Mouse (Mus musculus): Measurements from ENCODE around the gene Des.
A peak's percentile ranks its signal among the peaks of the same experiment; 100 is the strongest.

Des gene

DNA sequence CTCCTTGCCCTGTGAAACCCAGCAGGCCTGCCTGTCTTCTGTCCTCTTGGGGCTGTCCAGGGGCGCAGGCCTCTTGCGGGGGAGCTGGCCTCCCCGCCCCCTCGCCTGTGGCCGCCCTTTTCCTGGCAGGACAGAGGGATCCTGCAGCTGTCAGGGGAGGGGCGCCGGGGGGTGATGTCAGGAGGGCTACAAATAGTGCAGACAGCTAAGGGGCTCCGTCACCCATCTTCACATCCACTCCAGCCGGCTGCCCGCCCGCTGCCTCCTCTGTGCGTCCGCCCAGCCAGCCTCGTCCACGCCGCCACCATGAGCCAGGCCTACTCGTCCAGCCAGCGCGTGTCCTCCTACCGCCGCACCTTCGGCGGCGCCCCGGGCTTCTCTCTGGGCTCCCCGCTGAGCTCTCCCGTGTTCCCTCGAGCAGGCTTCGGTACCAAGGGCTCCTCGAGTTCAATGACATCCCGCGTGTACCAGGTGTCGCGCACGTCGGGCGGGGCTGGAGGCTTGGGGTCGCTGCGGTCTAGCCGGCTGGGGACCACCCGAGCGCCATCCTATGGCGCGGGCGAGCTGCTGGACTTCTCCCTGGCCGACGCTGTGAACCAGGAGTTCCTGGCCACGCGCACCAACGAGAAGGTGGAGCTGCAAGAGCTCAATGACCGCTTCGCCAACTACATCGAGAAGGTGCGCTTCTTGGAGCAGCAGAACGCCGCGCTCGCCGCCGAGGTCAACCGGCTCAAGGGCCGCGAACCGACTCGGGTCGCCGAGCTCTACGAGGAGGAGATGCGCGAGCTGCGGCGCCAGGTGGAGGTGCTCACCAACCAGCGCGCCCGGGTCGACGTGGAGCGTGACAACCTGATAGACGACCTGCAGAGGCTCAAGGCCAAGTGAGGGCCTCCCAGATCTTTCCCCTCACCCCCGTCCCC lies at the start of gene Des:
Gene Des, plus strand, starts transcription at position 218 of the 920 bp plus-strand sequence.
- no peak for DNase-seq (ENCODE audit: low spot score)

GRCm38 (mm10) chr1:75311694-75312093 lies 48.4 kb upstream of the Des start:
- no peak for DNase-seq (ENCODE audit: low spot score)

DNA sequence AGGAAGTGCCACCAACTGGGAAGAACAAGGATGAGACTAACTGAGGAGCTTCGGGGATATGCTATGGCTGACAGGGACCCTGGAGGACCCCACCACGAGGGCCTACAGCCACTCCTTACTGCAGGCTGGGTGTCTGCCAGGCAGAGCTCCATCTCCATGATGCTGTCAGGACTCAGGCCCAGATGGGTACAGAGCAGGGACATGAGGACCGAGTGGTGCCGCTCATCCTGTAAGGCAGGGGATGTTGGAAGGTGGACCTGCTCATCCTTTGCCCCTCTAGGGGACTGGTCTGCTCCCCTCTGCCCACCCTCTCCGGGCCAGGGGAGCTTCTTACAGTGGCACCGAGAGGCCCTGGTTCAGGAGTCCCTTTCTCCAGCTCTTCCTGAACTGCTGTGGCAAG lies 45.1 kb upstream of the Des start:
- DNase-seq (ENCODE audit: low spot score): no peak

GRCm38 (mm10) chr1:75315456-75316365 lies 44.4 kb upstream of the Des start:
- DNase-seq (ENCODE audit: low spot score): no peak

DNA sequence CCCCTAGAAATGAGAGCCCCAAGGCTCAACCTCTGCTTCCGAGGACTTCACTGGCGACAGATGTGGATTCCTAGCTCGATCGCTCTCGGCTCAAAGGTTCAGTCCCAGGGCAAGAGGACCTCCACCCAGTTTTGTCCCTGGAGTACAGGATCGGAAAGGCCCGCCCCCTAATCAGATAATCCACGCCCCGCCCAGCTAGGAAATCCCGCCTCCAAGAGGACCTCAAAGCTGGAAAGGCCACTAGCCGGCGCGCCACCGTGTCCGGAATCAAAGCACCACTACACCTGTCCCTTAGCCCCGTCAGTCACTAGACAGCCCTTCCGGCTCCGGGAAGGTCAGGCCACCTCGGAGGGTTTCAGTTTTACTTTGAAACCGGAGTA lies 43.3 kb upstream of the Des start:
- DNase-seq (ENCODE audit: low spot score): peak; percentile 77

- peak; percentile 100 for DNase-seq (ENCODE audit: low spot score)
Observed at GRCm38 (mm10) chr1:75317241-75318201, 42.6 kb upstream of the Des start, which contains the start of gene Dnpep. Dnpep (minus strand) TSS chr1:75317990.

- DNase-seq (ENCODE audit: low spot score): no peak
Observed at GRCm38 (mm10) chr1:75318301-75318700, 41.8 kb upstream of the Des start.

DNA sequence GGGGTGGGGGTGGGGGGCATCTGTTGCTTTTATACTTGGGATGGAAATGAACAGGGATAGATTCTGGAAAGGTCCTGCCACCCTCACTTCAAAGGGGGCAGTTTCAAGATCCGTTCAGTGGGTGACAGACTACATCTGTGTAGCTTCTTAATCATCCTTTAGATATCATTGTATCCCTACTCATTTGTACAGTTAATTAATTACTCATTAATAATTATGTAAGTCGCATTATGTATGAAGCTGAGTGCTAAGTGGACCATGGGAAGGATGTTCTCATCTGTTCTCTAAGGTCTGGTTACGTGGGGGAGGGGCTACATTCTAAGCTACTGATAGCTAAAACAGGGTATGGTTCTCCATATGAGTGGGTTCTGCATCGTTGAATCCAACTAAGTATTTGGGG lies 41.4 kb upstream of the Des start:
- DNase-seq (ENCODE audit: low spot score): no peak

DNA sequence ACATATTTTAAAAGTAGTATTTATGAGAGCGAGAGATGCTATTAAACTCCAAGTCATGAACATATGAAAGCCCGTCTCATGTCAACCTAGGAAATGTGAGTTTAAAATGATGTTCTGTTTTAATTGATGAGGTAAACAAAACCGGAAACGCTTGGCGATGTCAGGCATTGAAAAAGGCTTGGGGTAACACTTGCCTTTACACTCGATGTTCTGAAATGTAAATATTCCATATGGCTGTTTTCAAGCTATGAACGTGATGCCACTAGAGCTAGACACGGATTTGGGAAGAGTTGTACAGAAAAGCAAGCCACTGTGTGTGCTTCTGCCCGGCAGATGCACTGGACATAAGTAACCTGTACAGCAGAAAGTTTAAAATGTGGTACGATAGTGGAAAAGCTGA lies 41.0 kb upstream of the Des start:
- DNase-seq (ENCODE audit: low spot score): no peak

GRCm38 (mm10) chr1:75327461-75327860 lies 32.7 kb upstream of the Des start:
- DNase-seq (ENCODE audit: low spot score): no peak

GRCm38 (mm10) chr1:75331271-75331670 lies 28.9 kb upstream of the Des start:
- no peak for DNase-seq (ENCODE audit: low spot score)

DNA sequence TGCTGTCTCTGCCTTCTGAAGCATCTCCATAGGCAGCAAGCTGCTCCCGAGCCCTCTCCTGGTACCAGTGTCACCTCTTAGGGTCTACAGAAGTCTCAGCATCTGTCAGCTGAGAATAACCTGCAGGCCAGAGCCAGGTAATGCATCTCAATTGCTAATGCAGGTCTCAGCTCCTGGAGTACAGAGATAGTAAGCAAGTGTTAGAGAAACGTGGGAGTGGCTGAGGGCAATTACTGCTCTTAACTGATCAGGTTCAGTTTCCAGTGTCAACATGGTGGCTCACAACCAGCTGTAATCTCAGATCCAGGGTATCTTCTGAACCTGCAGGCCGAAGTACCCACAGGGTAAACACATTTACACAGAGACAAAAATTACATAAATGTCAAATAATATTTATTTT lies 23.7 kb upstream of the Des start:
- DNase-seq (ENCODE audit: low spot score): no peak

DNA sequence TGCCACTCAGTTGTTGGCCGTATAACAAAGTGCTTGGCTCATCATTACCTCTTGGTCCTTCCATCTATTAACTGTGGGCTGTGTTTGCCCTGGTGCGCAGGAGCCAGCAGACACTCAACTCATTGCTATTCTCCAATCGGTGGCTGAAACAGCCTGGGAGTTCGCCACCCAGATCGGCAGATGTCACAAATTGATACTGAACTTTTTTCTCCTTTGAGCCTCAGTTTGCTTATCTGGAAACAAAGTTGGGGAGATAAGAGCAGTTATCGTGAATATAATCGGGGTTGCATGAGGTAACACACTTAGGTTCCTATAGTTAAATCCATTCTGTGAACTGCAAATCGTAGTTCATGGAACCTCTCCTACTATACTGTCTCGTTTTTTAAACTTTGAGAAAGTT lies 23.0 kb upstream of the Des start:
- DNase-seq (ENCODE audit: low spot score): no peak

DNA sequence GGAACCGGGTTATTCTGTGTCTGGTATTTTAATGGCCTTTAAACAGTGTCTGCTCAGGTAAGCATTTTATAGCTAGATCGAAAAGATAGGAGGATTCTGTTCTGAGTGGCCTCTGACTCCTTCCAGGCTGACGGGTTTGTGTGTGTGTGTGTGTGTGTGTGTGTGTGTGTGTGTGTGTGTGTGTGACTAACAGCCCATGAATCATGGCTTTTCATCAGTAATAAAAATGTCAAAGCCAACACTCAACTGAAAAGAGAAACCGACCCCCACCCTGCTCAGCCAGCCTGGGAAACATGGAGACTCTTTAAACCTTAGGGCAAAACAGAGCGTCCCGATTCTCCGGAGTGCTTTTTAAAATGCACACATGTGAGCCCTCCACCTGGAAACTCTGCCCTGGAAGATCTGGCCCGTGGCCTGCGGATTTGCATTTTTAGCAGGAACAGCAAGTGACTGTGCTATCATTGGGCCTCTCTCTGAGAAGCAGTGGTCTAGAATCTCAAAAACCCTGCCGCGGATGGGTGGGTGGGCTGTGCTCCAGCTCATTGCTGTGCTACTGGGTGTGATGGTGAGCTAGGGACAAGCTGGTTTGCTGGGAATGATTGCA lies 21.9 kb upstream of the Des start:
- no peak for DNase-seq (ENCODE audit: low spot score)

- DNase-seq (ENCODE audit: low spot score): peak; percentile 44
Observed at GRCm38 (mm10) chr1:75339337-75339736, 20.8 kb upstream of the Des start.

GRCm38 (mm10) chr1:75340519-75340918 lies 19.6 kb upstream of the Des start:
- DNase-seq (ENCODE audit: low spot score): no peak

GRCm38 (mm10) chr1:75342874-75343416 lies 17.2 kb upstream of the Des start:
- peak; percentile 81 for DNase-seq (ENCODE audit: low spot score)

GRCm38 (mm10) chr1:75344291-75345035 lies 15.7 kb upstream of the Des start:
- no peak for DNase-seq (ENCODE audit: low spot score)

- DNase-seq (ENCODE audit: low spot score): no peak
Observed at GRCm38 (mm10) chr1:75345036-75345935, 14.8 kb upstream of the Des start.

Measured in layer of hippocampus, adult 11-12 months (tissue).